Mouse (Mus musculus) liver, embryonic 11.5 days (tissue): ENCODE results near the gene Arl1. TPM values are rescaled to one million over a fixed set of nuclear protein-coding genes. Genes with fewer than 3 reads are reported as not detected.

Experiments used
- ATAC-seq: fragments of 200-750 bp; cut with Nextera tagmentation; replicated peaks from 2 replicates; pipeline ENCODE4 v1.8.0; 2017; ENCODE audit warnings: moderate number of reproducible peaks, mild to moderate bottlenecking, moderate TSS enrichment, moderate library complexity; ENCODE audit not compliant: low FRiP score
- DNase-seq: peaks from one replicate; pipeline ENCODE4 v3.0.0-alpha.2; 2017; ENCODE audit warnings: low spot score
- H3K27ac ChIP-seq: fragments of 300-500 bp; sonication (generic); 2 replicates; pipeline ENCODE4 v1.5.1; 2014; ENCODE audit warnings: mild to moderate bottlenecking, low read depth, low read length, control low read depth
- H3K27me3 ChIP-seq: fragments of 300-500 bp; sonication (generic); replicated peaks from 2 replicates; pipeline ENCODE4 v1.6.1; 2014; ENCODE audit warnings: low read length, mixed read lengths; ENCODE audit not compliant: control insufficient read depth, insufficient read depth
- H3K36me3 ChIP-seq: fragments of 300-500 bp; sonication (generic); 2 replicates; pipeline ENCODE4 v1.6.1; 2014; ENCODE audit warnings: mild to moderate bottlenecking, low read length, moderate library complexity, mixed read lengths; ENCODE audit not compliant: control insufficient read depth, insufficient read depth
- H3K4me1 ChIP-seq: fragments of 300-500 bp; sonication (generic); replicated peaks from 2 replicates; pipeline ENCODE4 v1.6.1; 2014; ENCODE audit warnings: low read length, mixed read lengths; ENCODE audit not compliant: control insufficient read depth, insufficient read depth
- H3K4me2 ChIP-seq: fragments of 300-500 bp; sonication (generic); 2 replicates; pipeline ENCODE4 v1.6.1; 2014; ENCODE audit warnings: mild to moderate bottlenecking, control low read depth, moderate library complexity
- H3K4me3 ChIP-seq: fragments of 300-500 bp; sonication (generic); 2 replicates; pipeline ENCODE4 v1.5.1; 2014; ENCODE audit warnings: low read depth, low read length, control low read depth
- H3K9ac ChIP-seq: fragments of 300-500 bp; sonication (generic); 2 replicates; pipeline ENCODE4 v1.6.1; 2014; ENCODE audit warnings: low read depth, low read length, control low read depth
- H3K9me3 ChIP-seq: fragments of 300-500 bp; sonication (generic); 2 replicates; pipeline ENCODE4 v1.6.1; 2016; ENCODE audit warnings: low read length, inconsistent platforms, mixed read lengths; ENCODE audit not compliant: control insufficient read depth
- WGBS: fragments of 180-500 bp; shearing (Covaris S2); extraction: QIAGEN DNeasy Blood & Tissue Kit; methylation state at CpG from one replicate; pipeline ENCODE4 v1.1.7; 2014; 5-methylcytosine and 5-hydroxymethylcytosine counted together
- polyA plus RNA-seq: library from polyadenylated mRNA; unstranded; fragments of >200 nt; fragmentation: Nextera tagmentation; extraction: Ambion mirVana; gene quantifications from 2 replicates; pipeline ENCODE4 v1.2.1, GENCODE M21; 2014

Gene Arl1
- 117 and 124 TPM in 2 replicates for polyA plus RNA-seq

DNA sequence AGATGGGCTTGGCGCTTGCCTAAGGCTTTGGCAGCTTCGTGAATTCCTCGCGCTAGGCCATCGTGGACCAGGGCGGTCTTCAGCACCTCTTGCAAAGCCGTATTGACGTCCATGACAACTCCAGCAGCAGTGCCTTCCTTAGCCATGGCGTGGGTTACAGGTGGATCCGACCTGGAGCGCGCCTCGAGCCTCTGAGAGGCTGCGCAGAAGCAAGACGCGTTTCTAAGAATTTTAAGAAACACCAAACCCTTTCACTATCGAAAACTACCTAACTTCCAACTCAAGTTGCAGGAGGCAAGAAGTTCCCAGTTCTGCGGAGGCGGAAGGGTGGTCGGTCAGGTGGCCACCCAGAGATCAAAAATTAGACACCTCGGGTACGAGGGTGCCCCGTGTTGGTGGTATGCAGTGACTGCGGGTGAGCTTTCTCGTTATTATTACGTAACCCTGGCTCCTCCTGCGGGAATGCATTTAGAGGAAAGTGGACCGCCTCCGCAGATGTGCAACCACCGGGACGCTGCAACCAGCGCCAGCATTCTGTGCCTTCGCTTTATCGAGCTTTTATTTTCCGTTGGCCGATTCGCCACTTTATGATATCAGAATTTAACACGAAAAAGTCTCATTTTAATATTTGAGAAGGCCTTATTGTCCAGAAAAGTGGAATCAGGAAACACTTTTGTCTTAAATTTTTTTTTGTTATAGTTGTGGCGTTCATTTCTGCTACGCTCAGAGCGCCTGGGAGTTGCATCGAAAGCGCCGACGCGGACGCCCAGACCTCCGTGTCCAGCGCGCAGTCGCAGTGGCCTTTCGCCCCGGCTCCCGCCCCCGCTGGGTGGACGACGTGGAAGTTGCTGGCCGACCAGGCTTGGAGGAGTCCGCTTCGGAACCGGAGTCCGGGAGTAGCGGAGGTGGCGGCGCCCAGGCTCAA lies at the start of gene Arl1:
Gene Arl1 (plus strand): TSS at position 288 of the 925 bp plus-strand sequence.
- Histone ChIP-seq H3K27me3 (no peaks in the 10 kb centered on the region), H3K36me3 (no peaks in the 10 kb centered on the region), H3K4me3 (peak within 1 kb of the TSS; percentile 97), H3K4me1 (peaks cover 7% of the 10 kb centered on the region), H3K27ac (peak within 1 kb of the TSS; percentile 63), H3K9me3 (no peaks in the 10 kb centered on the region), H3K9ac (peak within 1 kb of the TSS; percentile 91), H3K4me2 (peak within 1 kb of the TSS; percentile 97)
- WGBS, result under 1% methylated on average over 65 of the region's 65 CpGs
- ATAC-seq, result peak; percentile 87
- DNase-seq, result peak; percentile 89

DNA sequence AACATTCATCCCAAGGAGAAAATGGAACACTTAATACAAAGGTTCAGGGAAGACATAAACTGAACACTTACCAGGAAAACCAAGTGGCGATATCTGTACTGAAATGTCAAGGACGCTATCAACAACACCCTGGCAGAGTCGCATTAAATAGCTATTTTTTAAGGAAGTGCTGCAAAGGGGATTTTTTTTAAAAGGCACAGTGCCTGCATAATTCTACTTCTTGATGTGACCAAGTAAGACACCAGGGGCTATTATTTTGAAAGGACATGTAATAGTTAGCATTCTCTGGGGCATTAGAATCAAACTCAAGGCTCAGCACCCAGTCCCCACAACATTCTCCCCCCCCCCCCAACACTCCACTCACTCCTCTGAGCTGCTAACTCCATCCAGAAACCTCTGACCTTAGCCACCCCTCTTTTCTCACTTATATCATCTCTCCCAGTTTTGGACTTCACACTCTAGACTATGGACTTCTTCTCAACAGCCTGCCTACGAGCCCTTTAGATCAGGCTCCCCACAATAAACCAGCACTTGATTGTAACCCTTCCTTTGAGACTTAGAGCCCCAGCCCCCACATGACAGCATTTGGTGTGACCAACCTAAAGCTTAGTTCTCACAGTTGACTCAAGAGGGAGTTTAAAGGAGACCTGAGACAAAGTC lies 47.6 kb upstream of the Arl1 start:
- Histone ChIP-seq H3K27me3 (no peaks in the 10 kb centered on the region), H3K27ac (no peak overlapping the region), H3K36me3 (no peaks in the 10 kb centered on the region), H3K4me1 (no peaks in the 10 kb centered on the region), H3K4me3 (no peak overlapping the region), H3K9me3 (no peaks in the 10 kb centered on the region), H3K4me2 (no peak overlapping the region), H3K9ac (no peak overlapping the region)
- 70% methylated on average over 4 of the region's 4 CpGs for WGBS
- DNase-seq (no peak), ATAC-seq (no peak)

DNA sequence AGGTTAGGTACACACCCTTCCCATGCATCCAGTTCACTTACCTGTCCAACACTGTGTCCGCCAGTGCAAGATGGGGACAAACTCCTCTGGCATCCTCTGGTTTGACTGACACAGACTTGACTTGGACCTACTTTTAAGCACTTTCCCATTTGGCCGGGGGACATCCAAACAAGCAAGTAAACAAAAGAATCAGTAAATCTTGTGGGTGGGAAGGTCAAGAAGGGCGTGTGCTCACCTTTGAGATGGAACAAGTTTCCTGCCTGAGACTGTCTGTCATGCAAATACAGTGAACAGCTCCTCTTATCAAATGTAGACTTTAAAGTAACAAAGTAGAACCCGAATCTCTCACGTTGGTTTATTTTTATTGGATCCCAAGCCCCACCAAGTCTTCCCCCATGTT lies 45.7 kb upstream of the Arl1 start, which contains the start of gene Spic:
Gene Spic (minus strand): TSS at position 91 of the 400 bp plus-strand sequence.
- H3K36me3 ChIP-seq, result no peaks in the 10 kb centered on the region
- WGBS, result 65% methylated on average over 5 of the region's 5 CpGs
- DNase-seq, result no peak

DNA sequence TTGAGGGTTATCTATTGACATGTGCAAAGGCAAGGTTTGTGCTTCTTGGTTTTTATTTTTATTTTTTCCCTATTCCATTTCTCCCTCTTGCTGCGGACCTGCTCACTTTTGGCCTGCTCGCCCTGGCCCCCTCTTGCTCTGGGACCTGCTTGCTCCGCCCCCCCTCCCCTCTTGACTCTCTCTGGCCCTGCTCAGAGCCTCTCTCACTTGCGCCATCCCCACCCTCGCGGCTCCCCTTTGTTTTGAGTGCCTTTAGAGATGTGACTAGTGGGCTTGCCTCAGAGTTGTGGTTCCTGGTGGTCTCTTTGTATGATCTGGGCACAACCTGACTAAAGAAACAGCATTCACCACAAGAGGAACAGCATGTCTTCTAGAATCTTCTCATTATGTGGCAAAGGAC lies 29.7 kb upstream of the Arl1 start:
- Histone ChIP-seq H3K9me3 (no peaks in the 10 kb centered on the region), H3K4me1 (no peaks in the 10 kb centered on the region), H3K9ac (no peak overlapping the region), H3K4me2 (no peak overlapping the region), H3K27ac (no peak overlapping the region), H3K4me3 (no peak overlapping the region), H3K27me3 (no peaks in the 10 kb centered on the region), H3K36me3 (no peaks in the 10 kb centered on the region)
- WGBS, result 66% methylated on average over 6 of the region's 6 CpGs
- ATAC-seq (no peak), DNase-seq (no peak)

More for the DNA sequence above, 45.7 kb upstream of the Arl1 start, which contains the start of gene Spic:
- H3K4me3 ChIP-seq, result no peak within 1 kb of the TSS
- no peak for ATAC-seq
- no peak within 1 kb of the TSS for H3K4me2 ChIP-seq
- no peaks in the 10 kb centered on the region for H3K27me3 ChIP-seq
- H3K4me1 ChIP-seq, result no peaks in the 10 kb centered on the region
- no peaks in the 10 kb centered on the region for H3K9me3 ChIP-seq
- H3K9ac ChIP-seq, result no peak within 1 kb of the TSS
- H3K27ac ChIP-seq, result no peak within 1 kb of the TSS

DNA sequence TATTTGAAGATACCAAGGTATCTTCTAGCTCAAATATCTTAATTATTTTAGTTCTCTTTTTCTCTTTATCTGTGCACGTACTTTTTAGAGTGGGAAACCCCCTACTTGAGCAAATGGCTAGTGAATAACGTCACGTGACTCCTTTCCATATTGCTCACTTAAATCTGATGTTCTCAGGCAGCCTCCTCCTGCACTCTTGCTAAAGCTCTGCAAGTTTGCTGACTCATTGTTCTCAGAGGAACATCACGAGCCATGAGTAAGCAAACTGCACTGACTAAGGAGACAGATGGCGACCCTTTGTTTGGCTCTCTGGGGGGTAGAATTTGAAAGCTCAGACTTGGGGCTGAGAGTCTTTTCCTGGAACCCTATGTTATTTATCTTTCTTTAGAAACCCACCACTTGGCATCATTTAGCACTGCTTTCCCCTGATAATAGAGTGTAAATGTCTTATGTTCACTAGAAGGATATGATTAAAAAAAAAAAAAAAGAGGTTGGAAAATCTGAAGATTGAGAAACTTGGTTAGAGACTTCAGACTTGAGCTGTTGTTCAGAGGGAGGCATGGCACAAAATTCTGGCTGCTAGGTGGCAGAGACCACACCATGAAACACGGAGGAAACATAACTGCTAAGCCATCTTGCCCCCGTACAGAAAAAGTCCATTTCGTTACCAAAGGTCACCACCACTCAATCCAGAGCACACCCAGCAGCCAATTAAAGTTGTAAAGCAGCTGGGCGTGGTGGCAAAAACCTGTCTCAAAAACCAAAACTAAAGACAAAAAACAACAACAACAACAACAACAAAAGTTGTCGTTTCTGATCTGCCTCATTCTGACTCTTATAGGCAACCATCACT lies 21.8 kb upstream of the Arl1 start:
- H3K4me2 ChIP-seq, result no peak overlapping the region
- H3K4me1 ChIP-seq, result no peaks in the 10 kb centered on the region
- 49% methylated on average over 10 of the region's 10 CpGs for WGBS
- H3K27me3 ChIP-seq, result no peaks in the 10 kb centered on the region
- ATAC-seq (no peak), DNase-seq (no peak)
- no peaks in the 10 kb centered on the region for H3K9me3 ChIP-seq
- no peak overlapping the region for H3K9ac ChIP-seq
- no peak overlapping the region for H3K4me3 ChIP-seq
- H3K27ac ChIP-seq, result no peak overlapping the region
- H3K36me3 ChIP-seq, result no peaks in the 10 kb centered on the region

DNA sequence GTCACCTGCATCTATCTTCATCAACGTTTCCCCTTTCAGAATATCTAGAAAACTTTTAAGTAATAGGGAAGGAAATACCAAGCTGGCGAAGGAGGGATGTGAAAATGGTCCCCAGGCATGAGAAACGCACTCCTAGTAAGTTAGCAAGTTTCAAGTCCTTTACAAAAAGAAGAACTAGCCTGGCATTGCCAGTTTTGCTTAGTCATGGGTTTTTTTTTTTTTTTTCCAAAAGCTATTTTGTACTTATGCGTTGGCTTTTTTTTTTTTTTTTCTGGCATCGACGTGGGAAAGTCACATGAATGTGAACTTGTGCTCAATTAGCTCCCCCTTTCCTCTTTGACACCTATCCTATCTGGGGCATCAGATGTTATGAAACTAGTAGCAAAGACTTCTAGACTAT lies 18.3 kb upstream of the Arl1 start:
- H3K4me2 ChIP-seq, result no peak overlapping the region
- no peaks in the 10 kb centered on the region for H3K4me1 ChIP-seq
- H3K27ac ChIP-seq, result no peak overlapping the region
- DNase-seq (no peak), ATAC-seq (no peak)
- H3K36me3 ChIP-seq, result no peaks in the 10 kb centered on the region
- H3K9ac ChIP-seq, result no peak overlapping the region
- no peaks in the 10 kb centered on the region for H3K27me3 ChIP-seq
- WGBS, result 54% methylated on average over 6 of the region's 6 CpGs
- H3K9me3 ChIP-seq, result no peaks in the 10 kb centered on the region
- H3K4me3 ChIP-seq, result no peak overlapping the region

DNA sequence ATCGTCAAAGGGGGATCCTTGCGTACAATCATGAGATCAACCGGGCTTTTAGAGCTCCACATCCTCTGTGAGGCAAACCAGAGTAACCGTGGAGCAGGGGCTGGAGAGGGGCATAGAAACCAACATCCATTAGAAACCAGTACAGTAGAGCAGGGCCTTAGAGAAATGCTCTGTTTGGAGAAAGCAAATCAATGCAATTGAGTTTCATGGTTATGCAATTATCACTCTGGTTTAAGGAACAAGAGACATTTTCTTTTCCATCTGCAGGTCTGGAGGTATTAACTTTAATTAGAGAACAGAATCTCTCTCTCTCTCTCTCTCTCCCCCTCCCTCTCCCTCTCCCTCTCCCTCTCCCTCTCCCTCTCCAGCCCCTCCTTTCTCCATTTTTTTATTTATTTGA lies 15.9 kb upstream of the Arl1 start:
- ATAC-seq (no peak), DNase-seq (no peak)
- Histone ChIP-seq H3K36me3 (no peaks in the 10 kb centered on the region), H3K27ac (no peak overlapping the region), H3K9ac (no peak overlapping the region), H3K4me1 (no peaks in the 10 kb centered on the region), H3K4me3 (no peak overlapping the region), H3K9me3 (no peaks in the 10 kb centered on the region), H3K27me3 (no peaks in the 10 kb centered on the region), H3K4me2 (no peak overlapping the region)
- WGBS, result 82% methylated on average over 4 of the region's 4 CpGs

DNA sequence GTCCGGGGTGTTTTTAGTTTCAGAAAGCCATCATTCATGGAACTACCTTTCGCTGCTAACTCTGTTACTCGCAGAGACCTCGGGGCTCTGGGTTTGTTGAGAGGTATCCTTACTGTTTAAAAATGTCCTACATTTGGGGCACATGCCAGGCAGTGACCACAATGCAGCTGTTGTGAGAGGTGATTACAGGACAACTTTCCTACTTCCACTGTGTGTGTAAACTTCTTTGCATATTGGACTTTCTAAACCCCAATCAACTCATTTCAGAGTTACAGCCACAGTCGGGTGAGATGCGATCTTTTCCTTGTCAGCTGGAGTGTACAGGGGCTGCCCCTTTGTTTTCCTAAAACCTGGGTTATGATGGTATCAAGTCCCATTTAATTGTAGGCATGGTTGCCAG lies 15.0 kb upstream of the Arl1 start:
- WGBS, result 78% methylated on average over 6 of the region's 6 CpGs
- H3K27me3 ChIP-seq, result no peaks in the 10 kb centered on the region
- H3K36me3 ChIP-seq, result no peaks in the 10 kb centered on the region
- ATAC-seq, result no peak
- H3K9me3 ChIP-seq, result no peaks in the 10 kb centered on the region
- no peak overlapping the region for H3K9ac ChIP-seq
- no peak for DNase-seq
- H3K4me3 ChIP-seq, result no peak overlapping the region
- H3K27ac ChIP-seq, result no peak overlapping the region
- H3K4me1 ChIP-seq, result no peaks in the 10 kb centered on the region
- H3K4me2 ChIP-seq, result no peak overlapping the region
